Mouse (Mus musculus): ENCODE results near the gene Rasl11b.

Gene Rasl11b

GRCm38 (mm10) chr5:74194841-74195613 is at the start of gene Rasl11b:
TSS of gene Rasl11b (plus strand) at chr5:74195286.
- DNase-seq (ENCODE audit: low spot score): peak; percentile 80

- no peak for DNase-seq (ENCODE audit: low spot score)
These were observed 47.5 kb upstream of the Rasl11b start for GRCm38 (mm10) chr5:74147631-74148030.

GRCm38 (mm10) chr5:74149975-74150374 is 45.1 kb upstream of the Rasl11b start:
- DNase-seq (ENCODE audit: low spot score): no peak

GRCm38 (mm10) chr5:74151774-74152173 is 43.3 kb upstream of the Rasl11b start:
- DNase-seq (ENCODE audit: low spot score): no peak

- no peak for DNase-seq (ENCODE audit: low spot score)
These were observed 39.2 kb upstream of the Rasl11b start for GRCm38 (mm10) chr5:74155860-74156351.

- DNase-seq (ENCODE audit: low spot score): no peak
These were observed 36.0 kb upstream of the Rasl11b start for GRCm38 (mm10) chr5:74158929-74159632.

GRCm38 (mm10) chr5:74159906-74160305 is 35.2 kb upstream of the Rasl11b start:
- DNase-seq (ENCODE audit: low spot score): peak; percentile 10

- DNase-seq (ENCODE audit: low spot score): no peak
These were observed 34.7 kb upstream of the Rasl11b start for GRCm38 (mm10) chr5:74160349-74160748.

GRCm38 (mm10) chr5:74161297-74161926 is 33.7 kb upstream of the Rasl11b start:
- no peak for DNase-seq (ENCODE audit: low spot score)

- no peak for DNase-seq (ENCODE audit: low spot score)
These were observed 33.1 kb upstream of the Rasl11b start for GRCm38 (mm10) chr5:74162013-74162412.

- DNase-seq (ENCODE audit: low spot score): no peak
These were observed 31.9 kb upstream of the Rasl11b start for GRCm38 (mm10) chr5:74163141-74163540.

- no peak for DNase-seq (ENCODE audit: low spot score)
These were observed 30.5 kb upstream of the Rasl11b start for GRCm38 (mm10) chr5:74164547-74164946.

- no peak for DNase-seq (ENCODE audit: low spot score)
These were observed 28.4 kb upstream of the Rasl11b start for GRCm38 (mm10) chr5:74166642-74167041.

GRCm38 (mm10) chr5:74168085-74168484 is 27.0 kb upstream of the Rasl11b start:
- no peak for DNase-seq (ENCODE audit: low spot score)

- no peak for DNase-seq (ENCODE audit: low spot score)
These were observed 23.3 kb upstream of the Rasl11b start for GRCm38 (mm10) chr5:74171768-74172167.

GRCm38 (mm10) chr5:74172208-74172607 is 22.9 kb upstream of the Rasl11b start:
- DNase-seq (ENCODE audit: low spot score): no peak

- no peak for DNase-seq (ENCODE audit: low spot score)
These were observed 21.8 kb upstream of the Rasl11b start for GRCm38 (mm10) chr5:74173162-74173844.

- no peak for DNase-seq (ENCODE audit: low spot score)
These were observed 19.4 kb upstream of the Rasl11b start for GRCm38 (mm10) chr5:74175526-74176270.

GRCm38 (mm10) chr5:74180216-74180615 is 14.9 kb upstream of the Rasl11b start:
- no peak for DNase-seq (ENCODE audit: low spot score)

- no peak for DNase-seq (ENCODE audit: low spot score)
These were observed 12.0 kb upstream of the Rasl11b start for GRCm38 (mm10) chr5:74183118-74183517.

GRCm38 (mm10) chr5:74184607-74185006 is 10.5 kb upstream of the Rasl11b start:
- no peak for DNase-seq (ENCODE audit: low spot score)
